Mouse (Mus musculus) heart, postnatal 0 days (tissue): Measurements from ENCODE around the gene Ndufa10. TPM values are rescaled to one million over a fixed set of nuclear protein-coding genes. Genes with fewer than 3 reads are reported as not detected.
A peak's percentile ranks its signal among the peaks of the same experiment; 100 is the strongest.

Experiments used
- ATAC-seq: fragments of 200-750 bp; cut with Nextera tagmentation; 2 replicates; pipeline ENCODE4 v1.8.0; 2017; ENCODE audit warnings: low read depth, moderate number of reproducible peaks, moderate library complexity; ENCODE audit not compliant: insufficient read depth
- DNase-seq: peaks from one replicate; pipeline ENCODE4 v3.0.0-alpha.2; 2016; ENCODE audit warnings: low spot score
- H3K27ac ChIP-seq: fragments of 300-500 bp; sonication (generic); 2 replicates; pipeline ENCODE4 v1.5.1; 2014; ENCODE audit warnings: low read depth, mild to moderate bottlenecking
- H3K27me3 ChIP-seq: fragments of 300-500 bp; sonication (generic); 2 replicates; pipeline ENCODE4 v1.6.1; 2014; ENCODE audit warnings: low read length, mixed read lengths; ENCODE audit not compliant: control insufficient read depth, insufficient read depth
- H3K36me3 ChIP-seq: fragments of 300-500 bp; sonication (generic); replicated peaks from 2 replicates; pipeline ENCODE4 v1.6.1; 2014; ENCODE audit warnings: low read length, mixed read lengths; ENCODE audit not compliant: control insufficient read depth, insufficient read depth
- H3K4me1 ChIP-seq: fragments of 300-500 bp; sonication (generic); 2 replicates; pipeline ENCODE4 v1.6.1; 2014; ENCODE audit warnings: antibody characterized with exemption; ENCODE audit not compliant: control insufficient read depth, insufficient read depth
- H3K4me2 ChIP-seq: fragments of 300-500 bp; sonication (generic); 2 replicates; pipeline ENCODE4 v1.6.1; 2014; ENCODE audit warnings: low read depth, mild to moderate bottlenecking, low read length, moderate library complexity
- H3K4me3 ChIP-seq: fragments of 300-500 bp; sonication (generic); 2 replicates; pipeline ENCODE4 v1.5.1; 2014; ENCODE audit warnings: low read depth, low read length
- H3K9ac ChIP-seq: fragments of 300-500 bp; sonication (generic); replicated peaks from 2 replicates; pipeline ENCODE4 v1.6.1; 2014; ENCODE audit warnings: low read depth, low read length, mixed read lengths
- H3K9me3 ChIP-seq: fragments of 300-500 bp; sonication (generic); replicated peaks from 2 replicates; pipeline ENCODE4 v1.6.1; 2016; ENCODE audit warnings: low read length; ENCODE audit not compliant: control insufficient read depth
- CTCF ChIP-seq: IDR thresholded peaks from 2 replicates; pipeline ENCODE4 v1.5.1; 2016; ENCODE audit warnings: antibody characterized with exemption, control low read depth, low read depth
- EP300 ChIP-seq: IDR thresholded peaks from 2 replicates; pipeline ENCODE4 v1.6.1; 2016; ENCODE audit warnings: antibody characterized with exemption, low read depth
- WGBS: fragments of 180-500 bp; shearing (Covaris S2); extraction: QIAGEN DNeasy Blood & Tissue Kit; methylation state at CpG from one replicate; pipeline ENCODE4 v1.1.7; 2014; 5-methylcytosine and 5-hydroxymethylcytosine counted together
- polyA plus RNA-seq: library from polyadenylated mRNA; unstranded; fragments of >200 nt; fragmentation: Nextera tagmentation; extraction: Ambion mirVana; gene quantifications from 2 replicates; pipeline ENCODE4 v1.2.1, GENCODE M21; 2015
- total RNA-seq: library from RNA; depleted of rRNA; stranded (reverse); fragments of >200 nt; gene quantifications from 2 replicates; pipeline ENCODE4 v1.2.3, GENCODE M21; 2014; ENCODE audit warnings: low replicate concordance

The Ndufa10 gene
- total and polyA plus RNA-seq, 2 experiments from 2014 or later = 575 to 1,020 TPM

DNA sequence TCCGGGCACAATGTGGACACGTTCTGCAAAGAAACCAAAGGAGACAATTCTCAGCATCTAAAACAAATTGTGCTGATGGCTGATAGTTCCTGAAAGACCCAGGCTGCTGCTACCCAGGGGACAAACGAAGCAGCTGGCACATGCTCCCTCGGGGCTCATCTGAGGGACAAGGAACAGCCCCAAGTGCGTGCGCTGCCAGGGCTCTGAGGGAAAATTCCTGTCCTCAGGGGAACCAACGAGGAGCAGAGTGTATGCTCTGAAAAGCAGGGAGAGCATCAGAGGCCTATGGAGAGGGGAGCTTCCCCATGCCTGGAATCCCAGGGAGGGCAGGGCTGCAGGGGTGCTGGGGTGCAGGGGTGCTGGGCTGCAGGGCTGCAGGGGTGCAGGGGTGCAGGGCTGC lies 48.9 kb downstream of the Ndufa10 start:
- no peak overlapping the region for H3K4me2 ChIP-seq
- no peak for DNase-seq
- H3K36me3 ChIP-seq = no peaks in the 10 kb centered on the region
- no peak overlapping the region for H3K9ac ChIP-seq
- TF ChIP-seq EP300 (no peak), CTCF (no peak)
- H3K27me3 ChIP-seq = no peaks in the 10 kb centered on the region
- H3K4me3 ChIP-seq = no peak overlapping the region
- no peak for ATAC-seq
- H3K27ac ChIP-seq = no peak overlapping the region
- H3K9me3 ChIP-seq = no peaks in the 10 kb centered on the region
- WGBS = 58% methylated on average over 7 of the region's 7 CpGs
- H3K4me1 ChIP-seq = no peaks in the 10 kb centered on the region

- H3K4me1 ChIP-seq = no peaks in the 10 kb centered on the region
- no peak for TF ChIP-seq EP300
- TF ChIP-seq CTCF = peak; percentile 38
- no peak overlapping the region for H3K4me3 ChIP-seq
- DNase-seq (no peak), ATAC-seq (peak; percentile 55; the same call in 1 of the 2 replicates)
- H3K27ac ChIP-seq = no peak overlapping the region
- no peak overlapping the region for H3K4me2 ChIP-seq
- WGBS = 74% methylated on average over 5 of the region's 5 CpGs
- no peaks in the 10 kb centered on the region for H3K36me3 ChIP-seq
- no peaks in the 10 kb centered on the region for H3K27me3 ChIP-seq
- H3K9me3 ChIP-seq = no peaks in the 10 kb centered on the region
- H3K9ac ChIP-seq = no peak overlapping the region
Observed at GRCm38 (mm10) chr1:92405131-92405530, 68.5 kb downstream of the Ndufa10 start.

- DNase-seq (no peak), ATAC-seq (no peak)
- no peaks in the 10 kb centered on the region for H3K36me3 ChIP-seq
- H3K4me1 ChIP-seq = no peaks in the 10 kb centered on the region
- H3K27ac ChIP-seq = no peak overlapping the region
- 85% methylated on average over 2 of the region's 2 CpGs for WGBS
- no peak overlapping the region for H3K4me2 ChIP-seq
- no peaks in the 10 kb centered on the region for H3K9me3 ChIP-seq
- no peak overlapping the region for H3K4me3 ChIP-seq
- no peaks in the 10 kb centered on the region for H3K27me3 ChIP-seq
- H3K9ac ChIP-seq = no peak overlapping the region
- TF ChIP-seq CTCF (no peak), EP300 (no peak)
Observed at GRCm38 (mm10) chr1:92400556-92400955, 73.1 kb downstream of the Ndufa10 start.

DNA sequence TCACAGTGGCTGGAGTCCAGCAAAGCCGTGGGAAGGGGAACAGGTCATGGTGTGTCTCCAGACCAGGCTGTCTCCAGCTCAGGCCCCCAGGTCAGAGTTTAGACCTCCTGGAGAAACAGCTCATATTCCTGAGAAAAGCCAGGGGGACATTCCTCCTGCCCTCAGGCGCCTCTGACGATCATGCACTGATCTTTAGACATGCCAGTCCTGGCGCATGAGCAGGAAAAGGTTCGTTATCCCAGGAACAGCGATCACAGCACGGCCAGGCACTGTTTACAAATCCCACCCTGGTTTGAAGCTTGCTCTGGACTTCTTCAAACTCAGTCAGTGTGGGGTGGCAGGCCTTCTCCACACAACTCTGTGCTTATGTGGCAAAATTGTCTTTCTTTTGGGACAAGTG lies 75.1 kb downstream of the Ndufa10 start:
- no peak for ATAC-seq
- Histone ChIP-seq H3K9ac (no peak overlapping the region), H3K4me2 (no peak overlapping the region), H3K9me3 (no peaks in the 10 kb centered on the region), H3K36me3 (no peaks in the 10 kb centered on the region), H3K27ac (no peak overlapping the region), H3K4me3 (no peak overlapping the region), H3K4me1 (peaks cover 8% of the 10 kb centered on the region), H3K27me3 (no peaks in the 10 kb centered on the region)
- WGBS = 33% methylated on average over 7 of the region's 7 CpGs
- no peak for DNase-seq
- TF ChIP-seq CTCF (no peak), EP300 (no peak)

DNA sequence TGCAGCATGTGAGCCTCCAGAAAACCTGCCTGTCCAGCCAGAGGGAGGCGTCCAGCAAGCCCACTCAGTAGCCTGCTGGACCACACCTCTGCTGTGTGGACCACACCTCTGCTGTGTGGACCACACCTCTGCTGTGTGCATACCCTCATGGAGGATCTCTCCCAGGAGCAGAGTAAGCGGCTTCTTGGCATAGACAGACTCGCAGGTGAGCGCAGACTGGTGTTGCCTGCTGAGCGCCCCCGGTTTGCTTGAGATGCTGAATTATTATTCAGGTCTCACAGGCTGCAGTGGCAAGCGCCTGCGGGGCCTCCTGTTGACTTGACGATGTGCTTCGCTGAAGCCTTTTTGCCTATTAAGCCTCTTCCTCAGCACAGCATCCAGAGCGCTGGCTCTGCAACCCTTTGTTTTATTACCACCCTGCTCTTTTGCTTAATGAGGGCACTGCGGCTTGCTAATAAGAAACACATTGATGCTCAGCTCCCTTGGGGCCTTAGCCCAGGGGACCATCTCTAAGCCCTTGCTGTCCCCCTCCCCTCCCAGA lies 76.1 kb downstream of the Ndufa10 start:
- no peak for DNase-seq
- H3K27ac ChIP-seq = no peak overlapping the region
- H3K27me3 ChIP-seq = no peaks in the 10 kb centered on the region
- H3K36me3 ChIP-seq = no peaks in the 10 kb centered on the region
- no peak for TF ChIP-seq CTCF
- TF ChIP-seq EP300 = no peak
- H3K9ac ChIP-seq = no peak overlapping the region
- H3K4me3 ChIP-seq = no peak overlapping the region
- no peaks in the 10 kb centered on the region for H3K9me3 ChIP-seq
- WGBS = 50% methylated on average over 12 of the region's 12 CpGs
- no peak for ATAC-seq
- no peak overlapping the region for H3K4me2 ChIP-seq
- peaks cover 10% of the 10 kb centered on the region for H3K4me1 ChIP-seq

DNA sequence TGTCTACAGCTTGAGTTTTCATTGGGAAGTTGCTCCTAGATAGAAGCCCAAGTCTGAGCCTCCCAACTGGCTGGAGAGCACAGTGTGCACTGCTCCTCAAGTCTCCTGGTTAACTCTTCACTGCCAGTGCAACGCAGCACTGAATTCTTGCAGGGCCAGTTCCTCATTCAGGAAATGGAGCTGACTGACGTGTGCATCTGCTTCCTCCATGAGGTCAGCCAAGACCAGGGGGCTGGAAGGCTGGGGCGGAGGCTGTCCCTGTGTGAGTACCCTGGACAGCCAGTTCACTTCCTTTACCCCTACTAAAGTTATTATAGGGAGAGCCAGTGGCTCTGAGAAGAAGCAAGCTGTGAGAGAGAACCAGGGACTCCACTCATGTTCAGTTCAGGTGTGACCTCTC lies 79.4 kb downstream of the Ndufa10 start:
- DNase-seq (no peak), ATAC-seq (no peak)
- 59% methylated on average over 3 of the region's 3 CpGs for WGBS
- no peaks in the 10 kb centered on the region for H3K36me3 ChIP-seq
- no peak overlapping the region for H3K4me3 ChIP-seq
- H3K9me3 ChIP-seq = no peaks in the 10 kb centered on the region
- peaks cover 13% of the 10 kb centered on the region for H3K4me1 ChIP-seq
- TF ChIP-seq EP300 (no peak), CTCF (no peak)
- no peaks in the 10 kb centered on the region for H3K27me3 ChIP-seq
- H3K4me2 ChIP-seq = no peak overlapping the region
- no peak overlapping the region for H3K9ac ChIP-seq
- no peak overlapping the region for H3K27ac ChIP-seq
